Mouse (Mus musculus) spleen, adult 2 months (tissue): ENCODE data around the gene Gm44805.

Experiments used
- CTCF ChIP-seq: fragments of 200-500 bp; IDR thresholded peaks from 2 replicates; pipeline ENCODE4 v1.5.1; 2011; ENCODE audit warnings: mild to moderate bottlenecking, inconsistent platforms; ENCODE audit not compliant: insufficient read depth, insufficient read length, insufficient replicate concordance; ENCODE audit errors: extremely low read depth
- POLR2A ChIP-seq: fragments of 200-500 bp; IDR thresholded peaks from 2 replicates; pipeline ENCODE4 v1.6.1; 2011; ENCODE audit warnings: low read depth, low read length, inconsistent platforms

GRCm38 (mm10) chr7:19719200-19719599 is 38.0 kb upstream of the Gm44805 start:
- TF ChIP-seq CTCF (no peak), POLR2A (no peak)
